Mouse (Mus musculus) intestine, embryonic 14.5 days (tissue): Measurements from ENCODE around the gene Trf. TPM values are rescaled to one million over a fixed set of nuclear protein-coding genes. Genes with fewer than 3 reads are reported as not detected.
A peak's percentile ranks its signal among the peaks of the same experiment; 100 is the strongest.

Experiments used
- ATAC-seq: fragments of 200-750 bp; cut with Nextera tagmentation; replicated peaks from 2 replicates; pipeline ENCODE4 v1.8.0; 2017; ENCODE audit warnings: low read depth, moderate number of reproducible peaks, moderate TSS enrichment, moderate library complexity; ENCODE audit not compliant: low FRiP score, low TSS enrichment
- DNase-seq: peaks from one replicate; pipeline ENCODE4 v3.0.0-alpha.2; 2018; ENCODE audit warnings: low spot score
- H3K27ac ChIP-seq: fragments of 300-500 bp; sonication (generic); 2 replicates; pipeline ENCODE4 v1.5.1; 2014; ENCODE audit warnings: low read depth, mild to moderate bottlenecking, control low read depth
- H3K27me3 ChIP-seq: fragments of 300-500 bp; sonication (generic); replicated peaks from 2 replicates; pipeline ENCODE4 v1.6.1; 2014; ENCODE audit warnings: low read length, control low read depth; ENCODE audit not compliant: control insufficient read depth, insufficient read depth
- H3K36me3 ChIP-seq: fragments of 300-500 bp; sonication (generic); 2 replicates; pipeline ENCODE4 v1.6.1; 2014; ENCODE audit warnings: low read length, control low read depth; ENCODE audit not compliant: control insufficient read depth, insufficient read depth
- H3K4me1 ChIP-seq: fragments of 300-500 bp; sonication (generic); replicated peaks from 2 replicates; pipeline ENCODE4 v1.6.1; 2014; ENCODE audit warnings: low read length, control low read depth, mixed read lengths; ENCODE audit not compliant: control insufficient read depth, insufficient read depth
- H3K4me2 ChIP-seq: fragments of 300-500 bp; sonication (generic); 2 replicates; pipeline ENCODE4 v1.6.1; 2014; ENCODE audit warnings: low read length
- H3K4me3 ChIP-seq: fragments of 300-500 bp; sonication (generic); 2 replicates; pipeline ENCODE4 v1.5.1; 2014; ENCODE audit warnings: low read depth, low read length, control low read depth, mixed read lengths
- H3K9ac ChIP-seq: fragments of 300-500 bp; sonication (generic); 2 replicates; pipeline ENCODE4 v1.6.1; 2014; ENCODE audit warnings: mild to moderate bottlenecking, low read length
- H3K9me3 ChIP-seq: fragments of 300-500 bp; sonication (generic); 2 replicates; pipeline ENCODE4 v1.6.1; 2016; ENCODE audit warnings: low read length, control low read depth; ENCODE audit not compliant: control insufficient read depth
- WGBS: fragments of 180-500 bp; shearing (Covaris S2); extraction: QIAGEN DNeasy Blood & Tissue Kit; methylation state at CpG from one replicate; pipeline ENCODE4 v1.1.7; 2014; 5-methylcytosine and 5-hydroxymethylcytosine counted together
- polyA plus RNA-seq: library from polyadenylated mRNA; unstranded; fragments of >200 nt; fragmentation: Nextera tagmentation; extraction: Ambion mirVana; gene quantifications from 2 replicates; pipeline ENCODE4 v1.2.1, GENCODE M21; 2014

Trf gene
- polyA plus RNA-seq, 1 experiment from 2014 or later, result 77.5 TPM

DNA sequence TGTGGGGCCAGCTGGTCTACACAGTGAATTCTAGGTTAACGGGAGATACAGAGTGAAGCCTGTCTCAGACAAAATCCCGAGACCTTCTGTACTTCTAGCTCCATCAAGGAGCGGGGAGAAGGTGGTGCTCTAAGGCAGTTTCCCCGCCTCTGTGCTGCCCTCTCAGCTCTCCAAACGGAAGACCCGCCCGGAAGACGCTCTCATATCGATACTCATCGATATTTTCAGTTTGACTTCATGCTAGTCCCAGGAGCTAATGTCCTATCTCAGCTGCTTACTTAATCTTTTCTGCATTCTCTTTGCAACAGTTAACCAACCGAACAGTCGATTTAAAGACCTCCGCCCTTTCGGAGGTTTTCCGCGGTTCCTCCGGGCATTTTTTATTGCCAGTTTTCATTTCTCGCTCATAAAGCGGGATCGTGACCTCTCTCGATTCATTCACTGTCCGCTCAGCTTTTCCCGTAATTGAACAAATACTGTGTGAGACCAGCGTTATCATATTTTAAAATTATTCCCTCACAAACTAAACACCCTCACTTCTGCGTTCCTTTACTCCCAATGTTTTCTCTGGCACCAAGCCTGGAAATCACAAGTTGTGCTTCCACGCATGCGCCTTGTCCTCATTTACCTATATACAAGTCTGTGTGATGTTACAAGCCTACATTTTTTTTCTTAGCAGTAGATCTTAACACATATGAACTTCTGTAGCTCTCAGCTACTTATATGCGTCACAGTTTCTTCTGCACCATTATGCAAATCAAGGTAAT lies 17.4 kb downstream of the Trf start:
- no peaks in the 10 kb centered on the region for H3K9me3 ChIP-seq
- H3K4me2 ChIP-seq, result 0 out of 2 replicates have a peak overlapping the region, but pooled peaks have one; percentile 11
- no peaks in the 10 kb centered on the region for H3K27me3 ChIP-seq
- no peaks in the 10 kb centered on the region for H3K4me1 ChIP-seq
- no peak overlapping the region for H3K27ac ChIP-seq
- no peak overlapping the region for H3K4me3 ChIP-seq
- WGBS, result 78% methylated on average over 28 of the region's 28 CpGs
- DNase-seq (no peak), ATAC-seq (no peak)
- H3K36me3 ChIP-seq, result no peaks in the 10 kb centered on the region
- H3K9ac ChIP-seq, result no peak overlapping the region

DNA sequence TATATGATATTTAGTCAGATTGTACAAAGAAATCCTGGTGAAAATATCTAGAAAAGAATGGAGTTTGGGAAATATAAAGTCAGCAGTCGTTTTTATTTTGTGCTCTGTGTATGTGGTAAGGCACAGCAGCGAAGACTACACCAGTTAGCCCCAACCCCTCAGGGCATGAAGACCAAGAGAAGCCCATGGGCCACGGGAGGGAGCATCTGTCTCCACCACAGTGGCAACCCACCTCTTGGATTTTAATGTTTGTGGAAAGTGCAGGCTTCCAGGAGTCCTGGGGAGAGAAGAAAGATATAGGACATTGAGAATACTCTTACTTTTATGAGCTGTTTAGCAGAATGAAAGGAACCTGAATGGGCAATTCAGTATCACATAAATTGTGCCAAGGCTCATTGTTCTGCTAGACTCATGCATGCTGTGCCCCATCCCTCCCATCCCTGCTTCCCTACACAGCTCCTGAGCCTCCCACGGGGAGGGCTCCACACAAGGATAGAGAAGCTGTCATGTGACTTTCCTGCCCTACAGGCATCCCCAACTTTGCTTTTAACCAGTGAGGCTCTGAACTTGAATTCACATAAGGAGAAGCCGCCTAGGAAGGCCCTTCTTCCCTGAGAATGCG lies 21.3 kb downstream of the Trf start:
- DNase-seq (no peak), ATAC-seq (no peak)
- Histone ChIP-seq H3K27ac (no peak overlapping the region), H3K36me3 (no peaks in the 10 kb centered on the region), H3K4me2 (no peak overlapping the region), H3K4me3 (no peak overlapping the region), H3K9me3 (no peaks in the 10 kb centered on the region), H3K4me1 (no peaks in the 10 kb centered on the region), H3K27me3 (no peaks in the 10 kb centered on the region), H3K9ac (no peak overlapping the region)
- 65% methylated on average over 6 of the region's 6 CpGs for WGBS

DNA sequence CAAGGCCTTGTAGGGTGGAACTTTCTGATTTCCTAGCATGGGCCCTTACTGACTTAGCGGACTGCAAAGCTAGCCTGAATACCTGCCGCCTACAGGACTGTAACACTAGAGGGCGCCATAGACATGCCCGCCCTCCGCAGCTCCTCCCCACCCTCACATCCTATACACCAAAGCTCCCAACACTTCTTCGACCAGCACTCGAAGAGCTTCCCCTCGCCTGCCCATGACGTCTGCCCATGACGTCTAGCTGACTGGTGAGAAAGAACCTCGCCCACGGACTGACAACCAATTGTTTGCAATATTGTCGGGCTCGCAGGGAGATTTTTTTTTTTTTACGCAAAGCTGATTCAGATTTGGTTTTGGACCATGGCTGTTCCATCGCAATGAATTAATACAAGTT lies 22.4 kb downstream of the Trf start:
- DNase-seq (peak; percentile 75), ATAC-seq (peak; percentile 84)
- peak overlapping the region; percentile 23 for H3K4me3 ChIP-seq

DNA sequence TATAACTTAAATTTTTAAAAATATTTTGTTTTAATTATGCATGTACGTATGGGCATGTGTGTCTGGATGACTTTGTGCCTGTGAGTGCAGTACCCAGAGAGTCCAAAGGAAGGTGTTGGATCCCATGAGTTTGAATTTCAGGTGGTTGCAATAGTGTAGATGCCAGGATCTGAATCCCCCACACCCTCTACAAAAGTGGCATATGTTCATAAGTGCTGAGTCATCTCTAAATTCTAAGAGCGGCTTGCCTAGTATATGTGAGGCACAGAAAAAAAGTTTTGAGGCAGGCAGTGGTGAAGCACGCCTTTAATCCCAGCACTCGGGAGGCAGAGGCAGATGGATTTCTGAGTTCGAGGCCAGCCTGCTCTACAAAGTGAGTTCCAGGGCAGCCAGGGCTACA lies 24.5 kb downstream of the Trf start:
- Histone ChIP-seq H3K4me3 (no peak overlapping the region), H3K27me3 (no peaks in the 10 kb centered on the region), H3K9ac (no peak overlapping the region), H3K27ac (no peak overlapping the region), H3K4me1 (peaks cover 4% of the 10 kb centered on the region; the same call in 1 of the 2 replicates), H3K4me2 (no peak overlapping the region), H3K36me3 (no peaks in the 10 kb centered on the region), H3K9me3 (no peaks in the 10 kb centered on the region)
- no peak for DNase-seq
- no peak for ATAC-seq
- 91% methylated on average over 5 of the region's 5 CpGs for WGBS

More for the DNA sequence above, 22.4 kb downstream of the Trf start:
- no peaks in the 10 kb centered on the region for H3K36me3 ChIP-seq
- no peaks in the 10 kb centered on the region for H3K27me3 ChIP-seq
- H3K4me2 ChIP-seq, result peak overlapping the region; percentile 46
- no peak overlapping the region for H3K27ac ChIP-seq
- no peaks in the 10 kb centered on the region for H3K4me1 ChIP-seq
- no peak overlapping the region for H3K9ac ChIP-seq
- no peaks in the 10 kb centered on the region for H3K9me3 ChIP-seq
- 8% methylated on average over 16 of the region's 16 CpGs for WGBS

DNA sequence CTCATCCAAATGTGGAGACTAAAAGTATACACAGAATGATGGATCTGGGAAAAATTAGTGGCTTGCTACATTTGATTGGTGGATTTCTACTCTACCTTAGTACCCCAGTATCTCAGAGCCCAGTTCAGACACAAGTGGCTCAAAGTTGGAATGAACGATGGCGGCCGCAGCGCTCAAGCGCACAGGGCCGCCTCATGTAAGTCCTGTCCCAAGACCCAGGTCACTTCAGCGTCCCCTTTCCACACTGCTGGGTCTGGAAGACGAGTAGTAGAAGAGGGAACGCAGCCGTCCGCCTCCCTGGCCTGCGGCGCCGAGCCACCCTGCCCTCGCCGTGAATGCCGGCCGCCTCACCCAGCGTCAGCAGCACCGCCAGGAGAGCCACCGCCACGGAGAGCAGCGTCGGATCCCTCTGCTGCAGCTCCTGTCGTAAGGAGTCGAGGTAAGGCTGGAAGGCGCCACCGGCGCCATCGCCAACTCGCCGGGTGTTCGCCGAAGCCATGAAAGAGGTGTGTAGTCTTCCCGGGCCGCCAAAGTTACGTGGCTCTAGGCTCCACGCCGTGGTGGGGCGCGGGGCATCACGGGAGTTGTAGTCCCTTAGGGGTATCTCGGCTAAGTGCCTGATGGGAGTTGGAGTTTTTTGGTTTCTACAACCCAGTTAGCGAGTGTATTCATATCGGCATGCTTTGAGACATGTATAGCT lies 28.5 kb downstream of the Trf start, which contains the start of gene Srprb:
Gene Srprb (minus strand): TSS at position 577 of the 700 bp plus-strand sequence.
- under 1% methylated on average over 45 of the region's 45 CpGs for WGBS
- peak; percentile 96 for ATAC-seq
- no peaks in the 10 kb centered on the region for H3K9me3 ChIP-seq
- H3K4me2 ChIP-seq, result peak within 1 kb of the TSS; percentile 82
- peak within 1 kb of the TSS; percentile 87 for H3K9ac ChIP-seq
- H3K4me1 ChIP-seq, result peaks cover 4% of the 10 kb centered on the region; the same call in 1 of the 2 replicates
- peaks cover 32% of the 10 kb centered on the region for H3K36me3 ChIP-seq
- peak; percentile 97 for DNase-seq
- no peaks in the 10 kb centered on the region for H3K27me3 ChIP-seq
- H3K27ac ChIP-seq, result peak within 1 kb of the TSS; percentile 73
- peak within 1 kb of the TSS; percentile 93 for H3K4me3 ChIP-seq

DNA sequence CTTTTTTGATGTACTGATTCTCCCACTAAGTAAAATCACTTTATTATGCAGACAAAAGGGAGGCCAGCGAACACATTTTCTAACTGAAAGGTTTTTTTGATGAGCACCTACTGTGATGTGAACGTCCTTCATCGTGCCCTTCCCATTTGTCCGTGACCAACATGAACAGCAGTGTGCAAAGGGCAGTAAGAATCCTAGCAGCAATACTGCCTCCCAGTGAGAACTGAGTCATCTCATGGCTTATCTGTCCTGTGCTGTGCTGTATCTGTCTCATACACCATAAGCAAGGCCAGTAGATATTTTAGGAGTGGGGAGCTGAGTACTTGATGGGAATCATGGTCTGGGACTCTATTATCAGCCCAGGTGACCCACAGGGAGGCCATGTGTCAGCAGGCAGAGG lies 41.8 kb downstream of the Trf start:
- 93% methylated on average over 4 of the region's 4 CpGs for WGBS
- Histone ChIP-seq H3K4me3 (no peak overlapping the region), H3K9ac (no peak overlapping the region), H3K27me3 (no peaks in the 10 kb centered on the region), H3K27ac (no peak overlapping the region), H3K4me2 (no peak overlapping the region), H3K4me1 (no peaks in the 10 kb centered on the region), H3K9me3 (0 out of 2 replicates have a peak, but pooled peaks cover 2% of the 10 kb centered on the region), H3K36me3 (peaks cover 59% of the 10 kb centered on the region)
- no peak for ATAC-seq
- DNase-seq, result no peak

DNA sequence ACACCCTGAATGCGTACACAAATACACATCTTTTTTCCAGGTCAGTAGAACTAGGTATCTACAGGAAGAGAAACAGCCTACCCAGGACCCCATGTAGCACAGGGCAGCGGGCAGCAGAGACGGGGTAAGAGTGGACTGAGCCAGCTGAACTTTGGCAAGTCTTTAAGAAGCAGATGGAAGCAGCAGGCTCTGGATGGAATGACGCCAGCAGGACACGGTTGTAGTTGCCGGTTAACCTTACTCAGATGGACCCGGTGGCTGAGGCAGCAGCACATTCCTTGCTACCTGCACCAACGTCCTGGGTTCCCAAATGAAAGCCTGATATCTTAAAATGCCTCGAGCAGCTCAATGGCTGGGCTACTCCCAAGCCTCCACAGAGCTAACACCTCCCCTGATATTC lies 43.5 kb downstream of the Trf start:
- 78% methylated on average over 9 of the region's 9 CpGs for WGBS
- no peak for DNase-seq
- Histone ChIP-seq H3K27me3 (no peaks in the 10 kb centered on the region), H3K4me2 (no peak overlapping the region), H3K9me3 (0 out of 2 replicates have a peak, but pooled peaks cover 2% of the 10 kb centered on the region), H3K36me3 (peaks cover 43% of the 10 kb centered on the region), H3K9ac (no peak overlapping the region), H3K4me3 (no peak overlapping the region), H3K4me1 (no peaks in the 10 kb centered on the region), H3K27ac (no peak overlapping the region)
- no peak for ATAC-seq

DNA sequence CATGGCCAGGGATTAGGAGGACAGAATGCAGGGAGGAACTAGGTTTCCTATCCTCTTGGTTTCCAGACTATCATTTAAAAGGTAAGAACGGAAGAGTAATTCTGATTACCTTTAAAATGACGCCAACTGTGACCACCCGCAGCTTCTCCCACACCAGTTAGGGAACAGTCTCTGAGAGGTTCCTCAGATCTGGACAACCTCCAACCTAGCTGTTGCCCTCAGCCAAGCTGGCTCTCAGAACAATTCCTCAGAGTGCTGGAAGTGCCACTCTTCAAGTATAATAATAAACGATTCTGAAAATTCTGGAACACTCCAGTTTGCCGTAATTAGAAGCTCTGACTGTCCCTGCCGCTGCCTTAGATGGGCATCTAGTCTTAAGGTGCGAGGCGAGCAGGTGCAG lies 44.3 kb downstream of the Trf start:
- 0 out of 2 replicates have a peak, but pooled peaks cover 2% of the 10 kb centered on the region for H3K9me3 ChIP-seq
- no peak overlapping the region for H3K27ac ChIP-seq
- H3K4me3 ChIP-seq, result no peak overlapping the region
- no peaks in the 10 kb centered on the region for H3K27me3 ChIP-seq
- 93% methylated on average over 8 of the region's 8 CpGs for WGBS
- H3K36me3 ChIP-seq, result peaks cover 35% of the 10 kb centered on the region
- ATAC-seq (no peak), DNase-seq (no peak)
- no peaks in the 10 kb centered on the region for H3K4me1 ChIP-seq
- H3K9ac ChIP-seq, result no peak overlapping the region
- H3K4me2 ChIP-seq, result no peak overlapping the region
